Mouse (Mus musculus): Measurements from ENCODE around the gene CN725425. TPM values are rescaled to one million over a fixed set of nuclear protein-coding genes. Genes with fewer than 3 reads are reported as not detected.
A peak's percentile ranks its signal among the peaks of the same experiment; 100 is the strongest.

CN725425 gene
- polyA plus RNA-seq, 1 experiment from 2014 or later, result not detected

DNA sequence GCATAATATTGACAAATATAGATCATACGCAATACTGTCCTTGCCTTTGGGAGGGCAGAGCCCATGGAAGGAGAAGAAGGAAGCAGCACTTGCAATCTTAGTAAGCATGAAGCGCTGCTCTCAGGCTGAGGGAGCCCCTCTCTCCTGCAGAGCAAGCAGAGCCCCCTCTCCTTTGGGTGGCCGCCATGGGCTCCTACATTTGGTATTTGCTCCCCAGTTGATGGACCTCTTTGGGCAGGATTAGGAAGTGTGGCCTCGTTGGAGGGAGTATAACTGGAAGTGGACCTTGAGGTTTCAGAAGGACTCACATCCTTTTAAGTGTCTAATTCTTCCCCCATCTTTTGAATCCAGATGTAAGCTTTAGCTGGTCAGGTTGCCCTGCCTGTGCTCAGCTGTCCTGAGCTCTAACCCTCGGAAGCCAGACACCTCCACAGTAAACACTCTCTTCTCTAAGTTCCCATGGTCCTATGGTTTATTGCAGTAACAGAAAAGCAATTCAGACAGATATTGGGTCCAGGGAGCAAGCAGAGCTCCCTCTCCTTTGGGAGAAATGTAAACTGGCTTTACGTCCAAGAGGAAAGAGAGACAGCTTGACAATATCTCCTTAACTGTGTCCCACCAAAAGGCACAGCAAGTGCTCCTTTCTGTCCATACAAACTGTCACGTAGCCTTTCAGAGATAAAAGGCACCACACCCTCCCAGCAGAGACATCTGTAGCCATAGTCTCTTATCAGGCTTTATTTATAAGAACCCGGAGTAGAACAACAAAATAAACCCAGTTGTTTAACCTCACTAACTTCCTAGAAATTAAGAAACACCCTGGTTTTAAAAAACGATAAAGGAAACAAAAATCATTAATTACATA is 52.5 kb downstream of the CN725425 start:
- no peak for ATAC-seq
- TF ChIP-seq EP300 (IDR thresholded peaks at IDR 0.05) (no peak), CTCF (IDR thresholded peaks at IDR 0.05) (no peak)
- no peak overlapping the region for H3K4me3 ChIP-seq (ENCODE audit: low read depth, low read length)
- no peaks in the 10 kb centered on the region for H3K9me3 ChIP-seq (ENCODE audit: low read length)
- H3K36me3 ChIP-seq (ENCODE audit: insufficient read depth, low read length), result no peaks in the 10 kb centered on the region
- WGBS, result 55% methylated on average over 9 of the region's 9 CpGs
- H3K9ac ChIP-seq (replicated peaks; ENCODE audit: low read depth), result no peak overlapping the region
- no peak overlapping the region for H3K27ac ChIP-seq (ENCODE audit: low read length)
- H3K27me3 ChIP-seq (replicated peaks; ENCODE audit: insufficient read depth, low read length), result no peaks in the 10 kb centered on the region
- DNase-seq (ENCODE audit: low spot score), result no peak
- no peak overlapping the region for H3K4me2 ChIP-seq (replicated peaks; ENCODE audit: low read depth, low read length)
- H3K4me1 ChIP-seq (ENCODE audit: insufficient read depth, low read depth, low read length), result no peaks in the 10 kb centered on the region

DNA sequence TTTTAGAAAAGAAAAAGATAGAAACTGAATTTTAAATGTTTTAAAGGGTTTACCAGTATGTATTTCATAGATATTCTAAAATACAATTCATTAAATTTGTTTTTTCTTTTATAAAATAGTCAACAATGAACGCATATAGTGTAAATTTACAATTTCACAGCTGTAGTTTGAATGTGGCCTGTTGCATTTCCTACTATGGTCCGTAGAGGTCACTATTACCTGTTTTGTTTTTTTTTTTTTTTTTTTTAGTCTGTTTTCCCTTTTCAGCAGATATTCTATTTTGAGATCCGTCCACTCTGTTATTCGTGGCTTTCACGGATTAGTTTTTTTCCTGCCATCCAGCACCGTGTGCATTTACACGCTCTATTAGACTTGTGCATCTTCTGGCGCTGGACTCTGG is 53.7 kb downstream of the CN725425 start:
- Histone ChIP-seq H3K36me3 (ENCODE audit: insufficient read depth, low read length) (no peaks in the 10 kb centered on the region), H3K9me3 (ENCODE audit: low read length) (no peaks in the 10 kb centered on the region), H3K27me3 (replicated peaks; ENCODE audit: insufficient read depth, low read length) (no peaks in the 10 kb centered on the region), H3K4me2 (replicated peaks; ENCODE audit: low read depth, low read length) (no peak overlapping the region), H3K4me1 (ENCODE audit: insufficient read depth, low read depth, low read length) (no peaks in the 10 kb centered on the region), H3K9ac (replicated peaks; ENCODE audit: low read depth) (no peak overlapping the region), H3K4me3 (ENCODE audit: low read depth, low read length) (no peak overlapping the region), H3K27ac (ENCODE audit: low read length) (no peak overlapping the region)
- TF ChIP-seq EP300 (IDR thresholded peaks at IDR 0.05) (no peak), CTCF (IDR thresholded peaks at IDR 0.05) (peak; percentile 47)
- ATAC-seq, result no peak
- DNase-seq (ENCODE audit: low spot score), result peak; percentile 28
- 44% methylated on average over 8 of the region's 8 CpGs for WGBS

DNA sequence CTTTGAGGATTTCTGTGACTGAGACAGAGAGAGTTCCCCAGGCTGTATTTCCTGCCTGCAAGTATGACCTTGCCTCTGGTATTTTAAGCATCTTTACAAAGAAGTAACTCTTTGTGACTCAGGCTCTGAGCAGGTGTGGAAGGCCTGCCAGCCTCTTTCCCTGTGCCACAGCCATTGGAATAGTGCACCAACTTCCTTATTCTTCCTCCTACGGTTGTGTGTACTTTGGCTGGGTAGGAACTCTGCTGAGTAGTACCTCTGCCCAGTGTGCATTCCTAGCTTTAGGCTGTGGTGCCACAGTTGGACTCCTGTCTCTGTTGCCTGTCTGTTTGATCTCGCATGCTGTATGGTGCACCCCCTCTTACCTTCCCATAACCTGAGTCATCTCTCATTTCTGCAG is 56.0 kb downstream of the CN725425 start:
- DNase-seq (ENCODE audit: low spot score) (no peak), ATAC-seq (no peak)
- H3K36me3 ChIP-seq (ENCODE audit: insufficient read depth, low read length), result no peaks in the 10 kb centered on the region
- no peaks in the 10 kb centered on the region for H3K4me1 ChIP-seq (ENCODE audit: insufficient read depth, low read depth, low read length)
- WGBS, result 53% methylated on average over 2 of the region's 2 CpGs
- H3K27me3 ChIP-seq (replicated peaks; ENCODE audit: insufficient read depth, low read length), result no peaks in the 10 kb centered on the region
- H3K27ac ChIP-seq (ENCODE audit: low read length), result no peak overlapping the region
- TF ChIP-seq EP300 (IDR thresholded peaks at IDR 0.05) (no peak), CTCF (IDR thresholded peaks at IDR 0.05) (no peak)
- H3K9ac ChIP-seq (replicated peaks; ENCODE audit: low read depth), result no peak overlapping the region
- H3K9me3 ChIP-seq (ENCODE audit: low read length), result no peaks in the 10 kb centered on the region
- no peak overlapping the region for H3K4me2 ChIP-seq (replicated peaks; ENCODE audit: low read depth, low read length)
- H3K4me3 ChIP-seq (ENCODE audit: low read depth, low read length), result no peak overlapping the region

DNA sequence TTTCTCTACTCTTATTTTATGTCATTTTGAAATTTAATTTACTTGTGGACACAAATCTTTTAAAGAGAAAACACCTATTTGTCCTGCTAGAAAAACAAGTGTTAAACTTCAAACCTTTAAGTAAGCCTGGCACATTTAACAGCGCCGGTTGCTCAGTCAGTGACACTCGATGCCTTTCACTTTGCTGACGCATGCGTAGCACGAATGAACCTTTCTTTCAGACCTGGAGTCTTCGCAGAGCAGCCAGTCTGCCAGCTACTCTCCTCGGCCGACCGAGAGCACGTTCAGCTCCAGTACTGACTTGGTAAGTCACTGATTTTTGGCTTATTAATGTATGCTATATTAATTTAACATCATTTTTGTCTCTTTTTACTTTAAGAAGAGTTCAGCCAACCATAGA is 57.8 kb downstream of the CN725425 start:
- no peak overlapping the region for H3K27ac ChIP-seq (ENCODE audit: low read length)
- no peaks in the 10 kb centered on the region for H3K4me1 ChIP-seq (ENCODE audit: insufficient read depth, low read depth, low read length)
- H3K27me3 ChIP-seq (replicated peaks; ENCODE audit: insufficient read depth, low read length), result no peaks in the 10 kb centered on the region
- no peaks in the 10 kb centered on the region for H3K9me3 ChIP-seq (ENCODE audit: low read length)
- ATAC-seq (no peak), DNase-seq (ENCODE audit: low spot score) (no peak)
- WGBS, result 54% methylated on average over 11 of the region's 11 CpGs
- no peak overlapping the region for H3K4me2 ChIP-seq (replicated peaks; ENCODE audit: low read depth, low read length)
- no peaks in the 10 kb centered on the region for H3K36me3 ChIP-seq (ENCODE audit: insufficient read depth, low read length)
- no peak for TF ChIP-seq EP300 (IDR thresholded peaks at IDR 0.05)
- TF ChIP-seq CTCF (IDR thresholded peaks at IDR 0.05), result no peak
- no peak overlapping the region for H3K9ac ChIP-seq (replicated peaks; ENCODE audit: low read depth)
- no peak overlapping the region for H3K4me3 ChIP-seq (ENCODE audit: low read depth, low read length)

DNA sequence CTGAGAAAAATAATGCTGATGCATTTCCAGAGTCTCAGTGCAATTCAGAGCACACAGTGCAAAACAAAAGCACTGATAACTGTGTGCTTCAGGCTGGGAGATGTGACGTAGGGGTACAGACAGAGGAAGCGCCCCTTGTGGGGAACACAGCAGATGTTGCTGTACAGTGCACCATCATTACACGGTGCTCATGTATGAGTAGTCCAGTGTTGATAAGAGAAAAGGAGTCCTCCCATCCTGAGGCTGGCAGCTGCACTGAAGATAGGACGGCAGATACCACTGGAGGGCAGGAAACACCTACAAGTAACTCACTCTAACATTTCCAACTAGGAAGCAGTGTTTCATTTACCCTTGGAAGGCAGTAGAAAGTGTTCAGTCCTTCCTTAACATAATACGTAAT is 61.3 kb downstream of the CN725425 start:
- Histone ChIP-seq H3K36me3 (ENCODE audit: insufficient read depth, low read length) (no peaks in the 10 kb centered on the region), H3K27ac (ENCODE audit: low read length) (no peak overlapping the region), H3K9me3 (ENCODE audit: low read length) (no peaks in the 10 kb centered on the region), H3K4me3 (ENCODE audit: low read depth, low read length) (no peak overlapping the region), H3K9ac (replicated peaks; ENCODE audit: low read depth) (no peak overlapping the region), H3K27me3 (replicated peaks; ENCODE audit: insufficient read depth, low read length) (no peaks in the 10 kb centered on the region), H3K4me1 (ENCODE audit: insufficient read depth, low read depth, low read length) (no peaks in the 10 kb centered on the region), H3K4me2 (replicated peaks; ENCODE audit: low read depth, low read length) (no peak overlapping the region)
- ATAC-seq (no peak), DNase-seq (ENCODE audit: low spot score) (no peak)
- 58% methylated on average over 5 of the region's 5 CpGs for WGBS
- TF ChIP-seq EP300 (IDR thresholded peaks at IDR 0.05), result no peak
- TF ChIP-seq CTCF (IDR thresholded peaks at IDR 0.05), result peak; percentile 33

DNA sequence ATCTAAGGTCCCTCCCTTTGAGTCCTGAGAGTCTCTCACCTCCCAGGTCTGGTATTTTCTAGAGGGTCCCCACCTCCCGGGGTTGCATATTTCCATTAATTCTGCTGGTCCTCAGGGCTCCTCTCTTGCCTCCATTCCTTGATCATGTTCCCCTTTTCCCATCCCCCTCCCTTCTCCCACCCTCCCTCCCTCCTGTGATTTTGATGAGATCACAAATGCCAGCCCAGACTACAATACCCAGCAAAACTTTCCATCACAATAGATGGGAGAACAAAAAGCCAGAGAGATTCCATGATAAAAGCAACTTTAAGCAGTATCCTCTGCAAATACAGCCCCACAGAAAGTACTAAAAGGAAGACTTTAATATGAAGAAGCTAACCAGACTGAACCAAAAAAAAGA is 64.6 kb downstream of the CN725425 start:
- no peaks in the 10 kb centered on the region for H3K36me3 ChIP-seq (ENCODE audit: insufficient read depth, low read length)
- no peak overlapping the region for H3K9ac ChIP-seq (replicated peaks; ENCODE audit: low read depth)
- H3K27me3 ChIP-seq (replicated peaks; ENCODE audit: insufficient read depth, low read length), result no peaks in the 10 kb centered on the region
- 88% methylated on average over 1 of the region's 1 CpGs for WGBS
- no peaks in the 10 kb centered on the region for H3K9me3 ChIP-seq (ENCODE audit: low read length)
- TF ChIP-seq CTCF (IDR thresholded peaks at IDR 0.05) (no peak), EP300 (IDR thresholded peaks at IDR 0.05) (no peak)
- DNase-seq (ENCODE audit: low spot score) (no peak), ATAC-seq (no peak)
- no peaks in the 10 kb centered on the region for H3K4me1 ChIP-seq (ENCODE audit: insufficient read depth, low read depth, low read length)
- no peak overlapping the region for H3K4me2 ChIP-seq (replicated peaks; ENCODE audit: low read depth, low read length)
- H3K27ac ChIP-seq (ENCODE audit: low read length), result no peak overlapping the region
- no peak overlapping the region for H3K4me3 ChIP-seq (ENCODE audit: low read depth, low read length)
